Mouse (Mus musculus) cerebellum, adult 2 months (tissue): ENCODE results near the gene Pdap1.

Source experiments
- CTCF ChIP-seq: fragments of 200-500 bp; IDR thresholded peaks from 2 replicates; pipeline ENCODE4 v1.5.1; 2011; ENCODE audit warnings: low read depth, mild to moderate bottlenecking, control low read depth, low read length, moderate library complexity, borderline replicate concordance; ENCODE audit not compliant: insufficient read depth
- POLR2A ChIP-seq: fragments of 200-500 bp; IDR thresholded peaks from 2 replicates; pipeline ENCODE4 v1.6.1; 2011; ENCODE audit warnings: low read length, control low read depth, borderline replicate concordance; ENCODE audit not compliant: insufficient read depth

DNA sequence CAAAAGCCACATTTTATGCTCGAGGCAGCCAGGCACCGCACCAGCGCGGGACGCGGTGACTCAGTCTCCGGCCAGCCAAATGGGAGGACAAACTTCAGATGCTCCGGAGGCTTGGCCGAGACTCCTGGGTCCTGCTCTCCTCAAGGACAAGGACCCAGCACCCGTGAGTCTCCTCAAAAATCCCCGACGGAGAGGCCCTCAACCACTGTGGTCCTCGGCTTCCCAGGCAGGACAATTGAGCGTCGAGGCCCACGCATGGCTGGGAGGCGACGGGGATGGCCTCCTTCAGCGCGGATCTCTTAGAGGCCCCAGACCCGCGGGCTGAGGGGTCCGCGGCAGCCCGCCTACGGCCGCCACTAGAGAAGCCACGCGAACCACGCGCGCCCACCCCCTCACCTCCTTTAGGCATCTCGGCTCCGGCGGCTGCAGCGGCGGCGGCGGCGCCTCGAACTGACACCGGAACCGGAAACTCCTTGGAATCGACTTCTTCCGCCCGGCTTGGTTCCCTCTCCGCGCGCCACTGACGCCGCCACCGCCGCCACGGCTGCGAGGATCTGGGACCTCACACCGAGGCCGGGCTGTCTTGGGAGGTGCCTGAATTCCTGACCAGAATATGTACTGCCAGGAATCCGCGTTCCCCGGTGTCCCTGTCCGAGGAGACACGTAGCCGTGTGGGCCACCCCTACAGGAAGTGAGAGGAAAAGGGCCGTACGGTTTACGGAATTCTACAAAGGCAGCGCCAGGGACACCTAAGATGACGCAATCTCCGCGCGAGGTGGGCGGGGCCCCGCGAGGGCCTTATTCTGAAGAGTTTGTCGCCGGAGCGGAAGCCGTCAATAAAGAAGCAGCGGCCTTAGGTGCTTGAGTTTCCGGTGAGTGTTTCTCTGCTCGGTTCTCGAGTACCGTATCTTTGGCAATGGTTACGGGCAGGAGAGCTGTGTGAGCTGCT is at the start of gene Pdap1, which contains the start of gene Bud31:
- TF ChIP-seq CTCF (no peak), POLR2A (peak; percentile 82)
